Mouse (Mus musculus) intestine, embryonic 15.5 days (tissue): Measurements from ENCODE around the gene Wdr63. TPM values are rescaled to one million over a fixed set of nuclear protein-coding genes. Genes with fewer than 3 reads are reported as not detected.

Experiments
- ATAC-seq: fragments of 200-750 bp; cut with Nextera tagmentation; 2 replicates; pipeline ENCODE4 v1.8.0; 2017; ENCODE audit warnings: moderate TSS enrichment, moderate library complexity
- H3K27ac ChIP-seq: fragments of 300-500 bp; sonication (generic); 2 replicates; pipeline ENCODE4 v1.5.1; 2015; ENCODE audit warnings: mild to moderate bottlenecking, inconsistent platforms
- H3K27me3 ChIP-seq: fragments of 300-500 bp; sonication (generic); replicated peaks from 2 replicates; pipeline ENCODE4 v1.6.1; 2015; ENCODE audit warnings: inconsistent platforms
- H3K36me3 ChIP-seq: fragments of 300-500 bp; sonication (generic); 2 replicates; pipeline ENCODE4 v1.6.1; 2015; ENCODE audit warnings: inconsistent platforms
- H3K4me1 ChIP-seq: fragments of 300-500 bp; sonication (generic); replicated peaks from 2 replicates; pipeline ENCODE4 v1.6.1; 2015; ENCODE audit warnings: inconsistent platforms
- H3K4me2 ChIP-seq: fragments of 300-500 bp; sonication (generic); replicated peaks from 2 replicates; pipeline ENCODE4 v1.6.1; 2015; ENCODE audit warnings: mild to moderate bottlenecking, inconsistent platforms
- H3K4me3 ChIP-seq: fragments of 300-500 bp; sonication (generic); replicated peaks from 2 replicates; pipeline ENCODE4 v1.5.1; 2015; ENCODE audit warnings: inconsistent platforms
- H3K9ac ChIP-seq: fragments of 300-500 bp; sonication (generic); 2 replicates; pipeline ENCODE4 v1.6.1; 2015; ENCODE audit warnings: inconsistent platforms
- H3K9me3 ChIP-seq: fragments of 300-500 bp; sonication (generic); 2 replicates; pipeline ENCODE4 v1.6.1; 2016; ENCODE audit warnings: inconsistent platforms
- WGBS: fragments of 180-500 bp; shearing (Covaris S2); methylation state at CpG from one replicate; pipeline ENCODE4 v1.1.7; 2015; 5-methylcytosine and 5-hydroxymethylcytosine counted together
- polyA plus RNA-seq: library from polyadenylated mRNA; unstranded; fragments of >200 nt; fragmentation: Nextera tagmentation; extraction: Ambion mirVana; gene quantifications from 2 replicates; pipeline ENCODE4 v1.2.1, GENCODE M21; 2015

The Wdr63 gene
- polyA plus RNA-seq, 1 experiment from 2014 or later = 0.38 TPM

DNA sequence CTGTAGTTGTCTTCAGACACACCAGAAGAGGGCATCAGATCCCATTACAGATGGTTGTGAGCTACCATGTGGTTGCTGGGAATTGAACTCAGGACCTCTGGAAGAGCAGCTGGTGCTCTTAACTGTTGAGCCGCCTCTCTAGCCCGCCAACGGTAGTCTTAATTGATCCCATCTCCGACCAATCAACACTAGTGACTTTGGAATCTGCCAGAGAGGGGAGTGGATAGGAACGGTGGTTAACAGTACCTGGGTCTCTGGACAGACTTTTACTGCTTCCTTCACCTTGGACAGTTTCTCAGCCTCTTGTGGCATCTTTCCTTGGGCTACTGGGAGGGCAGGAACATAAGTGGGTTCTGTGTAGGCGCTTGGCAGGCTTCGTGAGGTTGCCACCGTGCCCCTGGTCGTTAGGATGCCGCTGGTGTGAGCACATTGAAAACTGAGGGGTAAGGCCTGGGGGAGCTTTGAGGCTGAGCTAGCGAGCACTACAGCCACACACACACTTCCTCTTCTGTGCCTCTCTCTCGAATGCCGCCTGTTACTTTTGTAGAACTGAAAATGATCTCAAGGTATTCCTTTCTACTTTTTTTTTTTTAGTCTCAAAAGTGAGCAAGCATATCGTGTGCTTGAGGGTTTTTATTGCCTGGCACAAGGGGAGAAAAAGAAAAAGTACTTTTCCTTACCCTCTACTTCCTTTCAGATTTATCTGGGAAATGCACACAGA, 114.3 kb downstream of the Wdr63 start:
- no peak for ATAC-seq
- H3K27me3 ChIP-seq = no peaks in the 10 kb centered on the region
- H3K9me3 ChIP-seq = no peaks in the 10 kb centered on the region
- H3K4me3 ChIP-seq = no peak overlapping the region
- no peak overlapping the region for H3K9ac ChIP-seq
- H3K36me3 ChIP-seq = no peaks in the 10 kb centered on the region
- 0 out of 2 replicates have a peak, but pooled peaks cover 4% of the 10 kb centered on the region for H3K4me1 ChIP-seq
- no peak overlapping the region for H3K27ac ChIP-seq
- H3K4me2 ChIP-seq = no peak overlapping the region
- WGBS = 82% methylated on average over 14 of the region's 14 CpGs

DNA sequence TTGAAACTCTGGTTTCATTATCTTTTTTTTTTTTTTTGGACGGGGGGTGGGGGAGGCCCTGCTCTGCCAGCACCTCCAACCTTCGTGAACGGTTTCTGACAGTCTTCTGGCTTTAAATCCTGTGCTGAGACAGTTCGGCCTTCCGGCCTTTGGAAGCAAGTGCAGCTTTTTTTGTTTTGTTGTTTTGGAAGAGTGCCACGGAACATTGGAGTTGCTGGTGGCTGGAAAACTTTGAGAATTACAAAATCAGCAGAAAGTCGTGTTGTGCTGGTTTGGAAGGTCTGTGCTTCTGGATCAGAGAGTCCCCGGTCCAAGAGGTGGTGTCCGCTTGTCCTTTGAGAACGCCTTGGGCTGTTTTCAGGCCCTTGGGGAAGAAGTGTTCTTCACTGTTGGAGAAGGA, 115.1 kb downstream of the Wdr63 start:
- Histone ChIP-seq H3K27ac (no peak overlapping the region), H3K4me3 (no peak overlapping the region), H3K27me3 (no peaks in the 10 kb centered on the region), H3K36me3 (no peaks in the 10 kb centered on the region), H3K9me3 (no peaks in the 10 kb centered on the region), H3K4me2 (no peak overlapping the region), H3K4me1 (0 out of 2 replicates have a peak, but pooled peaks cover 4% of the 10 kb centered on the region), H3K9ac (no peak overlapping the region)
- no peak for ATAC-seq
- 70% methylated on average over 10 of the region's 10 CpGs for whole genome bisulfite sequencing

DNA sequence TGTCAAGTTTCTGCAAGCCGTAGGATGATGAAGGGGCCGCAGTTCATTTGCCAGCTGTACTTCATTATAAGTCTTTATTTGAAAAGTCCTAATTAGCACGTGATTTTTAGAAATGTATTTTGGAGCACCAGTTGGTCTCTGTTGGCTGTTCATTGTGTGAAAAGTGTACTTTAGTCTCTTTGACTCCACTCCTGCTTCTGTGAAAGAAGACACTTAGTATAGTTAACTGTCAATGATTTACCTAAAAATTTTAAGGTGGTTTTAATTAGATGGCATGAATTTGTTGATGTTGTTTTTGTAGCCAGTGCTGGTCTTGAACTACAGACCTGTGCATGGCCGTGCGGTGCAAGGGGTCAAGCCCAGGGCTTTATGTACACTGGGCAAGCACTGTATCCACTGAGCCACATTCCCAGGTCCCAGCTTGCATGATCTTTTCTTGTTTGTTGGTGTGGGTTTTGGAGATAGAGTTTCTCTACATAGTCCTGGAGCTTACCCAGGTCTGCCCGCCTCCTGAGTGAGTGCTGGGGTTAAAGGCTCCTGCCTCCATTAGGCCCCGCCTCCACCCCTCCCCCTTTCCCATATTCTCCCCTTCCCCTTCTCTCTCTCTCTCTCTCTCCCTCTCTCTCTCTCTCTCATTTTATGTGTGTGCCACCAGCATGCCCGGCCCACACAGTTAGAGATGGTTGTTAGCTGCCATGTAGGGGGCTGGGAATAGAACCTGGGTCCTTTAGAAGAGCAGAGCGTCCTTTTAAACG, 115.8 kb downstream of the Wdr63 start:
- H3K4me2 ChIP-seq = no peak overlapping the region
- 83% methylated on average over 10 of the region's 10 CpGs for WGBS
- no peaks in the 10 kb centered on the region for H3K27me3 ChIP-seq
- 0 out of 2 replicates have a peak, but pooled peaks cover 4% of the 10 kb centered on the region for H3K4me1 ChIP-seq
- H3K27ac ChIP-seq = no peak overlapping the region
- H3K36me3 ChIP-seq = no peaks in the 10 kb centered on the region
- H3K9ac ChIP-seq = no peak overlapping the region
- ATAC-seq = no peak
- no peak overlapping the region for H3K4me3 ChIP-seq
- H3K9me3 ChIP-seq = no peaks in the 10 kb centered on the region

DNA sequence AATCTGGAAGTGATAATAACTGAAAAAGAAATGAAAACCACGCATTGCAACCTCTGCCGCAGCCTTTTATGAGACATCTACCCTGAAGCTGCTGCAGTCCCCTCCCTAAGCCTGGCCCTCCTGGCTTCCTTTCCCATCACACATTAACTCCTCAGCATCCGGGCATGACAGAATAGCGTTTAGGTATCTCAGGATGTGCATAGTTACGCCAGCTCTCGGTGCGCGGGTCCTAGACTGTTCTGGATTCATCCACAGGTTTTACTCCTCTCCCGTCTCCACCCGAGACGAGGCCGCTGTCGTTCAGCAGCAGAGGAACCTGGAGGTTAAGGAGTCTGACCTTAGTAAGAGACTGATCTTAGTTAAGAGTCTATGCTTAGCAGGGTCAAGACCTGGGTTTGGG, 116.8 kb downstream of the Wdr63 start:
- Histone ChIP-seq H3K27ac (no peak overlapping the region), H3K4me2 (peak overlapping the region; percentile 30), H3K27me3 (no peaks in the 10 kb centered on the region), H3K9me3 (no peaks in the 10 kb centered on the region), H3K4me3 (0 out of 2 replicates have a peak overlapping the region, but pooled peaks have one; percentile 2), H3K36me3 (no peaks in the 10 kb centered on the region), H3K9ac (no peak overlapping the region), H3K4me1 (0 out of 2 replicates have a peak, but pooled peaks cover 4% of the 10 kb centered on the region)
- WGBS = 66% methylated on average over 13 of the region's 13 CpGs
- ATAC-seq = no peak

Other genes with a start within 250 kb of the Wdr63 start
- 48.6 and 51.1 TPM in 2 replicates for gene Bcl10, start 185.3 kb downstream of the Wdr63 start, polyA plus RNA-seq
- 48.9 and 55.7 TPM in 2 replicates for gene 2410004B18Rik, start 170.1 kb downstream of the Wdr63 start, polyA plus RNA-seq
- gene Syde2, start 120.3 kb downstream of the Wdr63 start, polyA plus RNA-seq = 1.9 and 2.4 TPM in 2 replicates
- 30.5 and 38.5 TPM in 2 replicates for gene Mcoln3, start 9.3 kb upstream of the Wdr63 start, polyA plus RNA-seq
- 7.9 and 8.3 TPM in 2 replicates for gene Mcoln2, start 41.7 kb upstream of the Wdr63 start, polyA plus RNA-seq
- gene Lpar3, start 112.8 kb upstream of the Wdr63 start, polyA plus RNA-seq = 1.8 and 1.9 TPM in 2 replicates